Mouse (Mus musculus): ENCODE data around the gene Grip1.

- TF ChIP-seq CTCF (IDR thresholded peaks at IDR 0.05; ENCODE audit: low read depth), result no peak
- TF ChIP-seq EP300 (IDR thresholded peaks at IDR 0.05; ENCODE audit: low read depth), result no peak
Measured at GRCm38 (mm10) chr10:119580024-119580423, 126.4 kb downstream of the Grip1 start.

Measured in liver, postnatal 0 days (tissue).